Mouse (Mus musculus): ENCODE measurements at regions not wholly inside any gene's neighbourhood (a gene's known extent, or its start where the extent isn't known, plus 50 kb on each side); places are given as distances from the start of the nearest gene placed in this dataset.

GRCm38 (mm10) chr3:131771863-131772546 is 207.4 kb downstream of the Papss1 start:
- H3K27ac ChIP-seq (ENCODE audit: insufficient read depth, low read depth) = no peak overlapping the region
- H3K9ac ChIP-seq (ENCODE audit: insufficient read depth, low read depth) = no peak overlapping the region
- no peaks in the 10 kb centered on the region for H3K9me3 ChIP-seq (replicated peaks; ENCODE audit: low read length)
- TF ChIP-seq GABPA (IDR thresholded peaks at IDR 0.05; ENCODE audit: insufficient replicate concordance, low read depth, low read length) (no peak), MYC (IDR thresholded peaks at IDR 0.05; ENCODE audit: low read depth, low read length) (no peak), CHD2 (IDR thresholded peaks at IDR 0.05; ENCODE audit: low read length) (no peak), E2F4 (IDR thresholded peaks at IDR 0.05; ENCODE audit: insufficient replicate concordance, low read depth, low read length) (no peak), CHD1 (IDR thresholded peaks at IDR 0.05; ENCODE audit: low read depth, low read length) (no peak), ZMIZ1 (IDR thresholded peaks at IDR 0.05; ENCODE audit: low read depth, low read length) (no peak), MAFK (IDR thresholded peaks at IDR 0.05; ENCODE audit: insufficient replicate concordance, low read length) (no peak), NELFE (IDR thresholded peaks at IDR 0.05; ENCODE audit: low read depth, low read length) (no peak), UBTF (IDR thresholded peaks at IDR 0.05; ENCODE audit: low read depth, low read length) (no peak), MAX (IDR thresholded peaks at IDR 0.05; ENCODE audit: low read length) (no peak)
- peaks cover 0 to 17% of the 10 kb centered on the region in 2 experiments; a peak in 2 of 4 replicates for H3K4me1 ChIP-seq (ENCODE audit: control insufficient read depth in 1 of 2, insufficient read depth in 2 of 2)
- dilution Hi-C loops (cut with MboI; ENCODE audit: extremely low pct_ligation_motif_present, extremely low pct_unique_long_range_greater_than_20kb, low sequenced_read_pairs) = no loop called here
- in situ Hi-C loops (cut with MboI; ENCODE audit: low pct_ligation_motif_present, low pct_unique_long_range_greater_than_20kb, low sequenced_read_pairs) = no loop called here
- DNase-seq (ENCODE audit: extremely low read depth) = no peak
- H3K27me3 ChIP-seq (replicated peaks) = no peaks in the 10 kb centered on the region
- no peak overlapping the region for H3K4me2 ChIP-seq (ENCODE audit: insufficient read depth, low read depth, poor library complexity, severe bottlenecking)
- H3K4me3 ChIP-seq (replicated peaks in 1 of 3; ENCODE audit: low read depth in 2 of 3, low read length in 2 of 3, poor library complexity in 1 of 3) = no peak overlapping the region
- H3K79me2 ChIP-seq (replicated peaks; ENCODE audit: control insufficient read depth, extremely low read depth, insufficient read depth, poor library complexity, severe bottlenecking) = no peaks in the 10 kb centered on the region
- H3K36me3 ChIP-seq (replicated peaks in 1 of 2; ENCODE audit: control insufficient read depth in 1 of 2, insufficient read depth in 1 of 2, low read length in 1 of 2) = no peaks in the 10 kb centered on the region

- Histone ChIP-seq H3K9ac (ENCODE audit: insufficient read depth, low read depth) (no peak overlapping the region), H3K27me3 (replicated peaks) (no peaks in the 10 kb centered on the region), H3K27ac (ENCODE audit: insufficient read depth, low read depth) (no peak overlapping the region), H3K4me2 (ENCODE audit: insufficient read depth, low read depth, poor library complexity, severe bottlenecking) (no peak overlapping the region), H3K9me3 (replicated peaks; ENCODE audit: low read length) (no peaks in the 10 kb centered on the region), H3K36me3 (replicated peaks in 1 of 2; ENCODE audit: control insufficient read depth in 1 of 2, insufficient read depth in 1 of 2, low read length in 1 of 2) (no peaks in the 10 kb centered on the region), H3K4me3 (replicated peaks in 1 of 3; ENCODE audit: low read depth in 2 of 3, low read length in 2 of 3, poor library complexity in 1 of 3) (no peak overlapping the region), H3K4me1 (ENCODE audit: control insufficient read depth in 1 of 2, insufficient read depth in 2 of 2) (peaks cover 0 to 17% of the 10 kb centered on the region in 2 experiments; a peak in 2 of 4 replicates), H3K79me2 (replicated peaks; ENCODE audit: control insufficient read depth, extremely low read depth, insufficient read depth, poor library complexity, severe bottlenecking) (no peaks in the 10 kb centered on the region)
- no peak for DNase-seq (ENCODE audit: extremely low read depth)
- dilution Hi-C loops (cut with MboI; ENCODE audit: extremely low pct_ligation_motif_present, extremely low pct_unique_long_range_greater_than_20kb, low sequenced_read_pairs) (no loop called here), in situ Hi-C loops (cut with MboI; ENCODE audit: low pct_ligation_motif_present, low pct_unique_long_range_greater_than_20kb, low sequenced_read_pairs) (no loop called here)
- TF ChIP-seq MEF2A (IDR thresholded peaks at IDR 0.05; ENCODE audit: borderline replicate concordance, low read depth, low read length) (no peak), HCFC1 (IDR thresholded peaks at IDR 0.05; ENCODE audit: low read depth, low read length) (no peak), ELF1 (IDR thresholded peaks at IDR 0.05; ENCODE audit: low read depth, low read length) (no peak), CTCF (conservative IDR thresholded peaks at IDR 0.05 in 1 of 2, IDR thresholded peaks at IDR 0.05 in 1 of 2; ENCODE audit: low read depth in 2 of 2, low read length in 2 of 2) (no peak), SMC3 (IDR thresholded peaks at IDR 0.05; ENCODE audit: low read depth, low read length) (no peak), MAX (IDR thresholded peaks at IDR 0.05; ENCODE audit: low read length) (no peak), IRF4 (IDR thresholded peaks at IDR 0.05; ENCODE audit: low read depth, low read length) (no peak), TBP (conservative IDR thresholded peaks at IDR 0.05; ENCODE audit: low read depth, low read length) (no peak), NRF1 (IDR thresholded peaks at IDR 0.05; ENCODE audit: low read depth, low read length) (no peak), USF2 (conservative IDR thresholded peaks at IDR 0.05; ENCODE audit: low read depth, low read length) (no peak), POLR2A (IDR thresholded peaks at IDR 0.05; ENCODE audit: low read depth, low read length) (no peak), GABPA (IDR thresholded peaks at IDR 0.05; ENCODE audit: insufficient replicate concordance, low read depth, low read length) (no peak), MAFK (IDR thresholded peaks at IDR 0.05; ENCODE audit: insufficient replicate concordance, low read length) (no peak), MXI1 (IDR thresholded peaks at IDR 0.05; ENCODE audit: low read depth, low read length) (no peak), TCF12 (IDR thresholded peaks at IDR 0.05; ENCODE audit: low read depth, low read length) (no peak), EP300 (IDR thresholded peaks at IDR 0.05; ENCODE audit: low read length) (no peak)
Measured at GRCm38 (mm10) chr3:131772593-131772992, 208.0 kb downstream of the Papss1 start.
